Mouse (Mus musculus): ENCODE data around the gene Vmn1r173.
"Not testable (repeated sequence)": the region's sequence is repeated elsewhere in the genome, so short reads cannot be mapped to it uniquely, and the experiment has no call there.

Gene Vmn1r173

DNA sequence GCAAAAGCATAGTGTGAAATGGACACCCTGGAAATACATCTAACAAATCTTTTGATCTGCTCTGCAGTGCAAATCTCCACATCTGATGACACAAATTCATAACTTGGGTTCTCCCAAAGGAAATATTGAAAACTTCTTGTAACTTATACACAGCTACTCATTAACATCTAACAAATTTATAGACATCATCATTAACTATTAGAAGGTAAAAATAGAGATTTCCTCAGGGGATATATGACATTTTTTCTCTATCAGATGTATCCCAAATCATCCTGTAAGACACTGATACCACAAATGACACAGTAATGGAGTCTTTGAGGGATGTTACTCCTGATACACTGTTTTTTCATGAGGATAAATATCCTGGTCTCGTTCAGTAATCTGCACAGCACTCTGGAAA lies at the start of gene Vmn1r173:
TSS of gene Vmn1r173 (plus strand) at position 301 of the 400 bp plus-strand sequence.
- not testable (repeated sequence) for DNase-seq (ENCODE audit: low spot score in 2 of 2)

- DNase-seq (ENCODE audit: low spot score in 2 of 2) = no peak
These were observed 42.5 kb upstream of the Vmn1r173 start, which contains the start of gene Vmn1r172 for GRCm38 (mm10) chr7:23658016-23658415. Gene Vmn1r172 (plus strand): TSS chr7:23658316.

DNA sequence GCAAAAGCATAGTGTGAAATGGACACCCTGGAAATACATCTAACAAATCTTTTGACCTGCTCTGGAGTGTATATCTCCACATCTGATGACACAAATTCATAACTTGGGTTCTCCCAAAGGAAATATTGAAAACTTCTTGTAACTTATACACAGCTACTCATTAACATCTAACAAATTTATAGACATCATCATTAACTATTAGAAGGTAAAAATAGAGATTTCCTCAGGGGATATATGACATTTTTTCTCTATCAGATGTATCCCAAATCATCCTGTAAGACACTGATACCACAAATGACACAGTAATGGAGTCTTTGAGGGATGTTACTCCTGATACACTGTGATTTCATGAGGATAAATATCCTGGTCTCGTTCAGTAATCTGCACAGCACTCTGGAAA lies 51.5 kb downstream of the Vmn1r173 start, which contains the start of gene Vmn1r174:
TSS of gene Vmn1r174 (plus strand) at position 301 of the 400 bp plus-strand sequence.
- DNase-seq (ENCODE audit: low spot score in 2 of 2) = not testable (repeated sequence)

Measured in urinary bladder, postnatal 4 days (tissue).